8 mouse cellular contexts compared by ENCODE assay signal in genomic region chr15:99772881-99772924, GRCm38 (mm10). TPM values are rescaled to one million over a fixed set of nuclear protein-coding genes. Genes with fewer than 3 reads are reported as not detected.
DNase-seq lines count a peak whose midpoint lies in the region; ATAC-seq and TF ChIP-seq lines count a peak whose summit lies in the region.
"Not testable (repeated sequence)": the region's sequence is repeated elsewhere in the genome, so short reads cannot be mapped to it uniquely, and the experiment has no call there.

Cers5 (minus strand) TSS chr15:99772885.

- H3K27me3 ChIP-seq in ES-Bruce4 (ENCODE audit: control insufficient read depth, insufficient read depth, low read length, poor library complexity, severe bottlenecking); kidney, embryonic 15.5 days; limb, embryonic 10.5 days (ENCODE audit: low read depth, poor library complexity, severe bottlenecking): not testable (repeated sequence)

- peaks cover 35% of the 10 kb centered on the region for H3K79me2 ChIP-seq in macrophage (ENCODE audit: inconsistent target)

- H3K36me3 ChIP-seq in ES-Bruce4 (ENCODE audit: control insufficient read depth, insufficient read depth, low read length, poor library complexity, severe bottlenecking); kidney, embryonic 15.5 days; macrophage (ENCODE audit: inconsistent target): not testable (repeated sequence)
- H3K36me3 ChIP-seq in limb, embryonic 10.5 days, result peaks cover 11% of the 10 kb centered on the region

- peak; percentile 24; the same call in 1 of the 2 replicates for ATAC-seq in common myeloid progenitor, adult 5-6 weeks (replicated peaks; ENCODE audit: low read depth, poor library complexity, severe bottlenecking)
- ATAC-seq in kidney, embryonic 15.5 days (replicated peaks; ENCODE audit: low FRiP score); neutrophil, adult 5-6 weeks (ENCODE audit: extremely low read depth, insufficient number of reproducible peaks, low FRiP score, poor library complexity, severe bottlenecking): not testable (repeated sequence)

- H3K27ac ChIP-seq in ES-Bruce4 (ENCODE audit: insufficient read depth, low read length) (peak within 1 kb of the TSS; percentile 42), macrophage (peak within 1 kb of the TSS; percentile 62)
- H3K27ac ChIP-seq in gastrocnemius, adult 2 months, result peak within 1 kb of the TSS; percentile 91
- peak within 1 kb of the TSS; percentile 98 for H3K27ac ChIP-seq in kidney, embryonic 15.5 days
- H3K27ac ChIP-seq in limb, embryonic 10.5 days, result peak within 1 kb of the TSS; percentile 98

- TF ChIP-seq CTCF in ES-Bruce4 (IDR thresholded peaks at IDR 0.05; ENCODE audit: low read depth, low read length); gastrocnemius, adult 2 months (IDR thresholded peaks at IDR 0.05): not testable (repeated sequence)

- TF ChIP-seq EP300 in ES-Bruce4 (IDR thresholded peaks at IDR 0.05; ENCODE audit: insufficient read depth, low read depth, low read length), result not testable (repeated sequence)

- DNase-seq in gastrocnemius, adult 2 months; heart, postnatal 25 days (ENCODE audit: low spot score); limb, embryonic 10.5 days (ENCODE audit: low spot score): not testable (repeated sequence)

- H3K9me3 ChIP-seq in ES-Bruce4 (replicated peaks; ENCODE audit: control insufficient read depth, insufficient read depth, low read length, poor library complexity, severe bottlenecking); kidney, embryonic 15.5 days (replicated peaks); limb, embryonic 10.5 days (replicated peaks): not testable (repeated sequence)

- H3K4me1 ChIP-seq in ES-Bruce4 (ENCODE audit: control insufficient read depth, insufficient read depth, low read length), result not testable (repeated sequence)
- H3K4me1 ChIP-seq in kidney, embryonic 15.5 days, result peaks cover 28% of the 10 kb centered on the region
- peaks cover 32% of the 10 kb centered on the region for H3K4me1 ChIP-seq in limb, embryonic 10.5 days

- intact Hi-C loops in gastrocnemius, adult 2 months (cut with DNase I), result loop anchor here (10.0 kb wide), 1 partner anchor 178 kb away; the partner anchor contains the start of gene Aqp5
- intact Hi-C loops in heart, postnatal 25 days (cut with DNase I), result loop anchor here (2.0 to 10.0 kb wide), 3 partner anchors 70 to 278 kb away; partner anchors contain the start of gene Smarcd1

- H3K4me3 ChIP-seq in ES-Bruce4 (ENCODE audit: low read depth, low read length) (peak within 1 kb of the TSS; percentile 92), macrophage (ENCODE audit: inconsistent target) (peak within 1 kb of the TSS; percentile 67)
- peak within 1 kb of the TSS; percentile 92 for H3K4me3 ChIP-seq in gastrocnemius, adult 2 months
- H3K4me3 ChIP-seq in kidney, embryonic 15.5 days (replicated peaks), result peak within 1 kb of the TSS; percentile 89
- H3K4me3 ChIP-seq in limb, embryonic 10.5 days, result peak within 1 kb of the TSS; percentile 98

- H3K9ac ChIP-seq in ES-Bruce4 (ENCODE audit: low read depth, poor library complexity, severe bottlenecking), result peak within 1 kb of the TSS; percentile 87
- peak within 1 kb of the TSS; percentile 88 for H3K9ac ChIP-seq in kidney, embryonic 15.5 days

- H3K4me2 ChIP-seq in kidney, embryonic 15.5 days, result peak within 1 kb of the TSS; percentile 86

- TF ChIP-seq POLR2A in ES-Bruce4 (IDR thresholded peaks at IDR 0.05; ENCODE audit: insufficient read depth, low read length), result not testable (repeated sequence)

RNA-seq across cellular contexts. Expression of gene Cers5, which starts in this region (rescaled TPM):
- polyA plus RNA-seq in ES-Bruce4 (2011; ENCODE audit: insufficient read depth, insufficient read length, low read depth, missing spikeins), result 49.5 and 52.1 TPM in 2 replicates
- 24.0 and 33.2 TPM in 2 replicates for total RNA-seq in common myeloid progenitor, adult 5-6 weeks (2017)
- total RNA-seq in gastrocnemius, adult 2 months (2021), result 1 to 10 TPM; 4.6 to 5.4 TPM
- 10 to 100 TPM; 18.2 to 18.5 TPM for total RNA-seq in heart, postnatal 25 days (2021)
- polyA plus RNA-seq in kidney, embryonic 15.5 days (2015; fragmentation: Nextera tagmentation; extraction: Ambion mirVana), result 79.9 and 81.6 TPM in 2 replicates
- 68.2 and 75.6 TPM in 2 replicates for polyA plus RNA-seq in limb, embryonic 10.5 days (2016; fragmentation: Nextera tagmentation; extraction: Ambion mirVana)
- 10 to 100 TPM; 11.1 to 77.2 (median 45.3) TPM for total RNA-seq in macrophage (2018; cell fraction: chromatin; rRNA removed)
- 10 to 100 TPM; 20.4 to 46.7 (median 31.2) TPM for total RNA-seq in macrophage (2018; cell fraction: cytosol; rRNA removed)
- total RNA-seq in macrophage (2018; cell fraction: nucleus; rRNA removed), result 10 to 100 TPM; 12.9 to 83.5 (median 40.7) TPM
- 30.6 to 52.5 TPM (median 40.5 TPM) in 3 replicates for polyA plus RNA-seq in macrophage (2018)
- total RNA-seq in neutrophil, adult 5-6 weeks (2017), result 34.4 and 42.8 TPM in 2 replicates

Comparison
In these comparisons a context has a peak if more than half of its experiments do, and no peak if none do; other contexts are left out.
1. H3K27ac ChIP-seq: peak in every context shown above with its lines; median percentile 98 in kidney, embryonic 15.5 days; 98 in limb, embryonic 10.5 days; 91 in gastrocnemius, adult 2 months; 62 in macrophage; 42 in ES-Bruce4.